Mouse (Mus musculus) monocyte, adult 2 months (primary cell): ENCODE results near the gene Slc43a3.

Experiments
- DNase-seq, 2 experiments: peaks; one replicate each; pipeline ENCODE4 v3.0.0; 2022; ENCODE audit warnings: low spot score in 2 of 2, low read depth in 1 of 2

Gene Slc43a3

DNA sequence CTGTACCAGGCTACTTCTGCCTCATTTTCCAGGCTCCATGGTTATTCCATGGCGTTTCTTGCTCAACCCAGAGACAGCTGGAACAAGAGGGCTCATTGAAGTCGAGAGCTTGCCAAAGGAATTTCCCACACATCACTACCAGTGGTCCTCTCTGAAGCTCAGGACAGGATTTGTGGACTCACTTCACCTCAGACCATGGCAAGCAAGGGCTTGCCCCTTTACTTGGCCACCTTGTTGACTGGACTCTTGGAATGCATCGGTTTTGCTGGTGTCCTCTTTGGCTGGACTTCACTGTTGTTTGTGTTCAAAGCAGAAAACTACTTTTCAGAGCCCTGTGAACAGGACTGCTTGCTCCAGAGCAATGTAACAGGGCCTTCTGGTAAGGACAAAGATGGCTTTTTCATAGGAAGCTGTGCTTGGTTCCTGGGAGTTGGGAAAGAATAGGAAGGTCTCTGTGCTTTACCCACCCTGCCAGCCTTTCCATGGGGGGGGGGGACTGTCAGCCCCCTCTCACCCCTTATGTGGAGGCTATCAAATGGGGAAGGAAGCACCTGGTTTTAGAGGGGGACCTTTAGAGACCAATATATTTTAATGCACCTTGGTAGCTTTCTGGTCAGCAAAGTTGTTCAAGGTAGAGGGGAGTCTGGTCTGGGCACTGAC lies 1.2 kb downstream of the Slc43a3 start:
- DNase-seq: no peak

DNA sequence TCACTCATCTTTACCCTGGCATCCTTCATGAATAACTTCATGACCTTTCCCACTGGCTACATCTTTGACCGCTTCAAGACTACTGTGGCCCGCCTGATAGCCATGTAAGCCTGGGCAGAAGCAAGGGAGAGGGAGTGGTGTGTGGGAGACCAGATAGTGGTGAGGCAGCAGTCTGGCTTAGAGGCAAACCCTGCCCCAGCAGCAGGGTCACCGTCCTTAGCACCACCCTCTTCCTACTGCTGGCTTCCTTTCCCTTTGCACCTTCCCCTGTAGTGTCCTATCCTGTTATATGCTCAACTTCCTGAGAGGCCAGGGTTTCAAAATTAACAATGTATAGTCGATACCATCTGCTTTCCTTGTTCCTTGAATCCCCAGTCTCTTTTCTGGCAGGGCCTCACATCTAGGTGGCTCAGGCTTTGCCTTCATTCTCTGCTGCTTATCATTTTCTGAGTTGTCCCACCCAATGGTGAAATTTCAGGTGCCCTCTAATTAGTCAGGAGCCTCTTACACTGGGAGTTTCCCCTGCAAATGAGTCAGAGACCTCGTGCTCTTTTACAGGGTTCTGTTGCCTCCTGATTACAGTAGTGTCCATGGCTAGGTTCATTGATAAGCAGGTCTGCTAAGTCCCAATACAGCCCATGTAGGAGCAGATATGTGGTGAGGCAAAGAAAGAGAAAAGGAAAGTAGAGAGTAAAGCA lies 2.0 kb downstream of the Slc43a3 start:
- DNase-seq: no peak

DNA sequence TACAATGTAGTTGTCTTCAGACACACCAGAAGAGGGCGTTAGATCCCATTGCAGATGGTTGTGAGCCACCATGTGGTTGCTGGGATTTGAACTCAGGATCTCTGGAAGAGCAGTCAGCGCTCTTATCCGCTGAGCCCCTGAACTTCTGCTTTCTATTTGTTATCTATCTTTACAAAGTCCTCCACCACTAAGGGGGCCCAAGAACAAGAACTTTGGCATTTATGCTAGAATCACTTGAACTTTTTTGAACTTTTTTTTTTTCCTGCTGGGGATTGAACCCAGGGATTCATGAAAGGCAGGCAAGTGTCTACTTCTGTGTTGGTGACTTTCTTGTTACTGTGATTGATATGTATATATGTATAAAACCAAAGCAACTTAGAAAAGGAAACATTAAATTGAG lies 2.9 kb downstream of the Slc43a3 start:
- no peak for DNase-seq

DNA sequence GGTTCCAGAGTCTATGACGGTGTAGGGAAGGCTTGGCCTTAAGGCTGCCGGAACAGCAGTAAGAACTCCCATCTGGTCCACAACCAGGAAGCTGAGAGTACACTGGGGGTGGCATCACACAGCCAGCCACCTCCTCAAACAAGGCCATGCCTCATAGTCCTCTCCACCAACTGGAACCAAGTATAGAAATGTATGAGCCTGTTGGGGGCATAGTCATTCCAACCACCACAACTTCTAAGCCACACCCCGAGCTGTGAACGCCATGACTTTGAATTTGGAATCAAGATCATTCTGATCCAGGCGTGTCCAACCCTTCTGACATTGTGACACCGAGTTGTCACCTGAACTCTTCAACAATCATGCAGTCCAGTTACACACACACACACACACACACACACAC lies 3.3 kb downstream of the Slc43a3 start:
- no peak for DNase-seq

DNA sequence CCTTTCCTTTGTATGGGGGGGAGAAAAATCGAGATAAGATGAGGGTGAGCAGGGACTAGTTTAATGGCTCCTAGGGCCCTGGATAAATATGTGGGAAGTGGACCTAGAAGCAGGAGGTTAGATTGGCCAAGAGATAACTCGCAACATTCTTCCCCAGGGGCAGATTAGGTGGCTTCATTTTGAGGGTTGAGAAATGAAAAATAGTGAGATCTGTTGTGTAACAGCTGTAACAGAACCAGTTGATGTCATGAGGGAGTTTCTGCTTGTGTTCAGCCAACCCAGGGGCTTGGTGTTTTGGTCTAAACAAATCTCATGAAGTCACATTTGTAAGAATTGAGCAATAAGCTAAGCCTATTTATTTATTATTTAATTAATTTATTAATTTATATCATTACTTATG lies 5.0 kb downstream of the Slc43a3 start:
- DNase-seq: no peak

DNA sequence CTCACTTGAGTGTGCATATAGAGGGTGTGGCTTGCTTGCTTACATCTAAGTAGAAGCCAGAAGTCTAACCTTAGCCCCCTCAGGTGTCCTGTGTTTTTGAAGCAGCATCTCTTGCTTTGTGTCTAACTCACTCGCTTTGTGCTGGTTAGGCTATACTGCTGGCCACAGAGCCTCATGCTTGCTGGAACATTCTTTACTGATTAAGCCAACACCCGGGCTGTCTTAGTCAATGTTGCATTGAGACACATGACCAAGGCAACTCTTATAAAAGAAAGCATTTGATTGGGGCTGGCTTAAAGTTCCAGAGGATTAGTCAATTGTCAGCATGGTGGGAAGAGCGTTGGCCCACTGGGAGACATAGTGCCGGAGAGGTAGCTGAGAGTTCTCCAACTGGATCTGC lies 5.4 kb downstream of the Slc43a3 start:
- no peak for DNase-seq

DNA sequence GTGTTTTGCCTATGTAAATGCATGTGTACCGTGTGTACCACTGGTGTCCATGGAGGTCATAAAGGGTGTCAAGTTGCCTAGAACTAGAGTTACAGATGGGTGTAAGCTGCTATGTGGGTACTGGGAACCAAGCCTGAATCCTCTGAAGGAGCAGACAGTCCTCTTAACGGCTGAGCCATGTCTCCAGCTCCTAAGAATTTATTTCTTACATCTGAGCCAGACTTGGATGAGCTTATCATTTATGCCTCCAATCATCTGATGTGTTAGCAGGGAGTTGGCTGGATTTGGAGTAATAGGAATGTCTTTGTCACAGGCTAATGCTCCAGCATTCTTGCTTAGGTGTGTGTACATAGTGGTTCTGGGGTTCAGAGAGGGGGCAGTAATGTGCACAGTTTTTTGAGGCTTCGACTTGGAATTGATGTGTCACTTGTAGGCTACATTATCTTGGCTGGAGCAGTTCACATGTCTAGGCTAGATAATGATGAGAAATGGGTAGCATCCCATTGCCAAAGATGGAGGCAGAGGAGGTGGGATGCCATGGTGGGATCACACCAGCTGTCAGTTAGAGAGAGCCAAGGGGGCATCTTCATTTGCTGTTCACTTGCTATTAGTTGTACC lies 10.9 kb downstream of the Slc43a3 start:
- no peak for DNase-seq

DNA sequence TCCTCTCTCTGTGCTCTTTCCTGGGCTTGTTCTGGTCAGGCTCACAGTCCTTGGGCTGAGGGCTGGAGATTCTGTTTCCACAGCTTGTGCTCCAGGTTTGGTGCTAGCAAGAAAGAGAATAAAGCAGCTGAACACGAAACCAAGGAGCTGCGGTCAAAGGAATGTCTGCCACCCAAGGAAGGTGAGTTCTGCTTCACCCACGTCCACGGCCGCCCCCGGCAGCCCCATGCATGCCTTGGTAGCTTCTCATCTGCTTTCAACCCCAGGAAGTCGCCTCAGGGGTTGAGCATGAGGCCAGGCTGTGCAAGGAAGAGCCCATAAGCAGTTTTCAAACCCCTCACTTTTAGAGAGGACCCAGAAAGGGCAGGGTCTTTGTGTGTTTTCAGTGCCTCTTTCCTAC lies 11.9 kb downstream of the Slc43a3 start:
- no peak for DNase-seq

DNA sequence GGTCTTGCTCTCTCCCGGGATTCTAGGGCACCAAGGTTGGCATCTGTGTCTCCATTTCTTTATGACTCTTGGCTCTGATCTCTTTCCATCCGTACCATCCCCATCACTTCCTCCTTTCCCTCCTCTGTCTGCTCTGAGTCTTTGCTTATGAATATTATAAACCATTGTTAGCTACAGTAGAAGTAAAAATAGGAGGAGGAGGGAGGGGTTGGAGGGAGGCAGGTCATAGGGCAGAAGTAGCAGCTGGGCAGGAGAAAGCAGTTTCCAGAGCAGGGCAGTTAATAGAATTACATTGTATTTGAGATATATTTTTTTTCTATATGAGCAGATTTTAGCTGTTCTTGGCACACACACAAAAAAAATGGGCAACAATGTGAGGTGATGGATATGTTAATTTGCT lies 12.3 kb downstream of the Slc43a3 start:
- no peak for DNase-seq

DNA sequence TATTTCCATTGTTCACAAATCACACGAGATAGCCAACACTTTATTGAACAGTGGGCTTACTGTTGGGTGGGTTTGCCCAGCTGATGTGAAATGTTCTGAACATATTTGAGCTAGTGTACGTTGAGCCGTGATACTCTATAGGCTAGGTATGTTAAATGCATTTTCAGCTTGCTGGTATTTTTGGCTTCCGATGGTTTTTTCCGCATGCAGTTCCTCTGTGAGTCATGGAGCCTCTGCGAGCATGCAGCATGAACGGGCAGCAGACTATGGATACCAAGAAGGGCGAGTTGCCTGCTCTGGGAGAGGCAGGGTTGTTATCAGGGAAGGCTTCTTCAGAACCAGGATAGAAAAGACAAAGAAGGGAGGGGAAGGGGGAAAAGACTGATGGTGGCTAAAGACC lies 14.6 kb downstream of the Slc43a3 start:
- DNase-seq: no peak

DNA sequence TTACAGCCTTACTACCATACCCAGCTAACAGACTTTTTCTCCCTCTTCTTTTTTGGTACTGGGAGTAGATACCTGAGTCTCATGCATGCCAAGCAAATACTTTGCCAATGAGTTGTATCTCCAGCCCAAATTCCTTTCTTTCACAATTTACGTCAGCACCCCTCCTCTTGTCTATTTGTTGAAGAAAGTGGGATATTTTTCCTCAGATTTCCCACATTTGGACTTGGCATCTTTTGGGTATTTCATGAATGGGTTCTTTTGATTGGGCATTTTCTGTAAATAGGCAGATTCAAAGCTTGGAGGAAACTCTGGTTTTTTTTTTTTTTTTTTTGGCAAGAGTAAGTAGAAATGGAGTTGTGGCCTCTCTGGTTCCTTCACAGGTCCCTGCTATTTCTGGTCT lies 15.9 kb downstream of the Slc43a3 start:
- no peak for DNase-seq

DNA sequence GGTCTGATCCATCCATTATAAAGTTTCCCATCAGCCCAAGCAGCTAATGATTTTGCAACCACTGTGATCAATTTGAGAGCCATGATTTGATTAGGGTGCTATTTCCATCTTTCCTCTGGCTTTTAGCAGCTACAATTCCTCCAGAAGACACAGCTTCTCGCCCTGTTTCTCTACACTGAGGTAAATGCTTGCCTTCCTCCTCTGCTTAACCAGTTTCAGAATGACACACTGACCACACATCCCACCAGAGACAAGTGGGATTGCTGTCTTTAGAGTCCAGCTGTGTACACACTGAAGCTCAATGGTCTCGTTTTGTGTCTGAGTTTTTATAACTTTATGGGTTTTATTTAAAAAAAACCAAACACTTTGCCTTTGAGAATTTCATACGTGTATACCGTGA lies 16.3 kb downstream of the Slc43a3 start:
- no peak for DNase-seq

DNA sequence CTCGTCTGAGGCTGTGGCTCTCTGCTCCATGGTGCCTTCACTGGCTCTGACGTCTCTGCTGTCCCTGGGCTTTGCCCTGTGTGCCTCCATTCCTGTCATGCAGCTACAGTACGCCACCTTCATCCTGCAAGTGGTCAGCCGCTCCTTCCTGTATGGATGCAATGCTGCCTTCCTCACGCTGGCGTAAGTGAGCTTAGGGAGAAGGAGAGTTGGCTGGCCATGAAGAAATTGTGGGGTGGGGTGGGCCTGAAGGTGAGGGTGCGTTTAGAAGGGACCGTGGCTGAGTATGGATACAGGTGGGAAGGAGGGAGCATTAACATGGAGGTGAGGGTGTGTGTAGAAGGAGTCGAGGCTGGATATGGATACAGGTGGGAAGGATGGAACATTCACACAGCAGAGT lies 19.1 kb downstream of the Slc43a3 start:
- DNase-seq: no peak

DNA sequence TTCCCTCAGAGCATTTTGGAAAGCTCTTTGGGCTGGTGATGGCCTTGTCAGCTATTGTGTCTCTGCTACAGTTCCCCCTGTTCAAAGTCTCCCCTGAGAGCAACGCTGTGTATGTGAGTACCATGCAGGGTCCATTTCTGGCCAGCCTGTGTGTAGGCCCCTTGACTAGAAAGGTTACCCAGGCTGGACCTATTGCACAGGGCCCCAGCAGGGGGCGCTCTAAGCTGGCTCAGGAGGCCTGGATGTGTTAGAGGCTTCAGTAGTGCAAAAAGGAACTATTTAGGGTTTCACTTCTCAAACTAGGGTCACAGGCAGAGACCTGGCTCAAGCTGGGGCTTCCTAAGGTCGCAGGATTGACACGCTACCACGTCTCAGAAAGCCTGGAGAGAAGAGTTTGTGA lies 19.9 kb downstream of the Slc43a3 start:
- DNase-seq: peak; percentile 43 to 67

DNA sequence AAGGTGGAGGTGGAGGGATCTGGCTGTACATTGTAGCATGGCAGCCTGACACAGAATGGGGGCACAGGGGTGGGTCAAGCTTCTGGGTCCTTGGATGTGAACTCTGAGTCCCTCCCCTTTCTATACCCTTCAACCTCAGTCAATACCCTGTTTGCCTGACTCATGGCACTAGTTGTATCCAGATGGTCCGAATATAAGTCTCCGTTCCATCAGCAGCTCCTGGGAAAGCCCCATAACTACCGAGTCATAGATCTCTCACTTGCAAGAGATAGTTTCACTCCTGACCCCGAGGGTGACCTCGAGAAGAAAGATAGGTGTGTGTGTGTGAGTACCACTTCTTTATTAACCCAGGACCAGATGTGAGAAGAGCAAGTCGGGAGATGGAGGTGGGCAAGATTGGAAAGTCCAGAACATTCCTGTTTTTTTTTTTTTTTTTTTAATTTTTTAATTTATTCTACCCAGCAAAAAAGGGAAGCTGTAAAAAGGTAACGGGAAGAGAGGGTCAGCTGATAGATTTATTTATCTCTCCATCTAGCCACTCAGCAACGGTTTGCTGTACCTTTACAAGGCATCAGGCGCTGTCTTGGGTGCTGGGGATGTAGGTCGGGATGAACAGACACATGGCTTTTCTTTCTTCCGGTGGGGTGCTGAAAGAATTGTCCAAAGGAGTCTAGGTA lies 22.3 kb downstream of the Slc43a3 start:
- DNase-seq: no peak

DNA sequence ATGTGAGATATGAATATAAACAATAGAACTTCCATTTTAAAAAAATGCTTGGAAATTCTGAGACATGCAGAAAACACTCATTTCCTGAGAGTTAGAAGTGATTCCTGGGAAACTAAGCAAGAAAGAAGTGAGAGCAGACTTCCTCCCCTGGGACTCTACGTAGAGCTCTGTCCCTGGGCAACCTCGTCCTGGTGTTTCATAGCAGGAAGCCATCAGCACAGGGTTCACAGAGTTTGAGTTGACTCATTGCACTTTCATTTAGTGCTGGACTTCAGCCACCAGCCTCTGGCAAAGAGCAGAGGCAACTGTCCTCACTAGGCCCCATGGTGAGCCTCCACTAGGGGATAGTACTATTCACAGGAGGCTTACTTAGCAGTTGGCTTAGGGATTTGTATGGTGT lies 24.9 kb downstream of the Slc43a3 start:
- DNase-seq: no peak

DNA sequence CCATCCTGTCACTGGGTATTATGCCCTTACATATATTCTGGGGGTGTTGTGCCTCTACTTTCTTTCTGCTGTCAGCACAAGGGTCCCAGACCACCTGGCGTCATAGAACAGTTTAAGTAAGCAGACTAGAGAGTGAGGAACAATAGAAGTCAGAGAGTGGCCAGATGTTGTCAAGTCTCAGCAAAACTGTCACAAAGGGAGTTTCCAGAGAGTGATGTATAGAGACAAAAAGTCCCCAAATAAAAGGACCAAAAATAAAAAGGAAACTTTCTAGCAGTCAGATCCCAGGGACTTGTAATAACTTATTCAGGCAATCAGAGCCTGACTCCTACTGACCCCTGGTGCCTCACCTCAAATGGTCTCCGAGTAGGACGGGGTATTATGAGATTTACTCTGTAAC lies 25.5 kb downstream of the Slc43a3 start:
- DNase-seq: no peak

DNA sequence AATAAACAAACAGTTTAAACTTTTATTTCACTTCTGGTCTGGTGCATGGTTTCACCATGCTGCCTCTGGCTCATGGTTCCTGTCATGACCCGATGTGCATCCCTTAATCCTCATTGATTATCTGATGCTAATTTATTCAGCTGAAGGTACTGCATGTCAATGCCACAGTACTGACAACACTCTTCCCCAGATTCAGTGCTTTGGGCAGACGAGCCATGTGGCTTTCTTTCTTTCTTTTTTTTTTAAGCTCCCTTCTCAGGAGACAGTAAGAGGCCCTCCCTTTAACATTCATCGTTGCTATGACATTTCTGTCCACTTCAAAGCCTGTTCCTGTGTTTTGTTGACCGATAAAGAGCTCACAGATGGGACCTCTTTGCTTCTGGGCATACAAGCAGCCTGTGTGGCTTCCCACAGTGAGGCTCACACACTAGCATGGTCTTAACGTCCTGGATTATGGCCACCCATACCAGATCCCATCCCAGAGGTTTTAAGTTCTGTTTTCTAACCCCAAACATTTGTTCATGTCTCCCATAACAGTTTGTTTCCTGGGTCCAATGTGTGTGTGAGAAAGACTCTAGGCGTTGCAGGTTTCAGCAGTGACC lies 26.6 kb downstream of the Slc43a3 start:
- no peak for DNase-seq

DNA sequence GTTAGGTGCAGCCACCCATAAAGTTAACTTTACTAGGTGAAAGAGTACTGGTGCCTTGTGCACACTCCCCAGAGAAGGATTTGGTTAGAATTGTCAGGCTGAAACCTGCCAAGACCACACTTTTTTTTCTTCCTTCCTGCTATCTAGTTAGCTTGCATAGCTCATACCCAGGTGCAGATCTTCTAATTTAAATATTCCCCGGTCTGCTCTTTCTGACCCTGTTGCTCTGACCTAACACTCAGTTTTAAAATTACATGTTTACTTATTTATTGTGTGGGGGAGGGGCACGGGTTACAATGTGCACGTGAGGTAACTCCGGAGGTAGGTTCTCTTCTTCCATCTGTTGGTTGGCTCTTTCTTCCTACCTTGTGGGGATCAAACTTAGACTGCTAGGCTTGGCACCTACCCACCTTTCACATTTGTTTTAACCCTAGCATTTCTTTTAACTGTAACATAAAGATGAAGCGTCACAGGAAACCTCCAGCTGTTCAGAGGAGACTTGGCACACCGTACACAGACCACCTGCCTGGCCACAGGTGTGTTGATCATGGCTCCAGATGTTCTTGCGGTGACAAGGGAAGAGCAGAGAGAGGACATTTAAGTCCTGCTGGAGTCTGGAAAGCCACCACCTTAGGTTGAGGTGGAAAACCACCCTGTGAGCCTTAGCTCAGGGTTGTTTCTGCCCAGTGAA lies 27.9 kb downstream of the Slc43a3 start:
- no peak for DNase-seq

DNA sequence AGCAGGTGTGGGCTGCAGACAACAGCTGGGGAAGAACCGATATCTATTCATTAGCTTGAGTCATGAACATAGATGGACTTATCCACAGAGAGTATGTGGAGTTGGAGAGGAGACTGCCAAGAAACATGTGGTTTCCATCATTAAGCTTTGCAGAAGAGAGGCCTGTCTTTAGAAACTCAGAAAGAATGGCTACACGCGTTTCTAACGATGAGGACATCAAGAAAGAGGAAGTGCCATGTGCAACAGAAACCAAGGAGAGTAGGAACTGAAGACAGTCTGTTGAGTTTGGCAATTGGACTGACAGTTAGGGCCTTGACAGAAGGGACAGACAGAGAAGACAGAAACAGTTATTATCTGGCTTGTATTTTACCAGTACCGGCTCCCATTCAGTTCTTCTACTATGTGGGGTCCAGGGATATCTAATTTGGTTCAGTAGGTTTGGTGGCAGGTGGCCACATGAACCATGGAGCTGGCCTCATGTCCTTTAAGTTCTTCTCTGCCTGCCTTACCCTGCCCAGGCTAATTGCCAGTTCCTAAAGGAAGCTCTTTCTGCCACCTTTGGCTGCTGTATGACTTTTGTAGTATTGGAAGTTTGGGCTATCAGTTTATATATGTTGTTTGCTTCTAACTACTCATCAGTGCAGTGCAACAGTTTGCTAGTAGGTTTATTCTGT lies 31.1 kb downstream of the Slc43a3 start:
- DNase-seq: peak in 1 of 2 experiments; percentile 14

DNA sequence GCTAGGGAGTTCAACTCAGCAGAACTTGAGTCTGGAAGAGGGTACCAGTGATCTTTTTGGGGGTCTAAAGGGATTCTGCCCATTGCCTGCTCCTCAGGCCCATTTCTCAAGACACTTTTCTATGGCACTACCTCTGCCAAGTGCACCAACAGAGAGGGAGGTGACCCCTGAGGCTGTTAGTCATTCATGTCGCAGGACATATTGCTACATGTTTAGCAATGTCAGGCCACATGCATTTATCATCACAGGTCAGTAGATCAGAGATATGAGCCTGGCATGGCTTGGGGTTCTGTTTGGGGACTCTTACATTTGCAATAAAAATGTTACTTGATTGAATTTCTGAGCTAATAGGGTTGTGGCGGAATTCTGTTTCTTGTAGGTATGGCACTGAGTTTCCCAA lies 39.2 kb downstream of the Slc43a3 start:
- no peak for DNase-seq
